Mouse (Mus musculus): ENCODE results near the gene Mfsd4b3. TPM values are rescaled to one million over a fixed set of nuclear protein-coding genes. Genes with fewer than 3 reads are reported as not detected.

Mfsd4b3 gene
- polyA plus RNA-seq (2015; fragmentation: Illumina TruSeq; extraction: RNeasy Lipid Tissue Mini Kit (QIAGEN cat#74804); ENCODE audit: low read depth, low replicate concordance), result not detected

GRCm38 (mm10) chr10:39959761-39960440 lies at the start of gene Mfsd4b3:
Gene Mfsd4b3 (minus strand): TSS chr10:39960153.

DNA sequence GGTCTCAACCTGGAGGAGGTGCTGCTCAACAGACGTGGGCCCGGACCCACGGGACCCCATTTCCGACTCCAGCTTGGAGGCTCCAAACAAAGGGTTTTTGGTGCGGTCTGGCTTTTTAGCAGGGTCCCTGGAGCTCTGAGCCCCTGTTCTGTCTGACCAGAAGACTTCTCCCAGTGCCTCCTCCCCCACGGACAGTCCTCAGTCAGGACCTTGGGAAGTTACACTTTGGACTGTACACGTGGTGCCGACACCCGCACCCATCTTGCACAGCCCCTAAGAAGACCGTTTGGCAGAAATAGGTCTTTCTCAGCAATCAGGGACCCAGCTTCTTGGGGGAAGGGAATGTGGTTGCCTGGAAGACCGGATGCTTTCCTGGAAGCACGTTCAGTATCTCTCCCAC lies 26.5 kb upstream of the Mfsd4b3 start, which contains the start of gene Mfsd4b5:
Mfsd4b5 (minus strand) TSS at position 181 of the 400 bp plus-strand sequence.

DNA sequence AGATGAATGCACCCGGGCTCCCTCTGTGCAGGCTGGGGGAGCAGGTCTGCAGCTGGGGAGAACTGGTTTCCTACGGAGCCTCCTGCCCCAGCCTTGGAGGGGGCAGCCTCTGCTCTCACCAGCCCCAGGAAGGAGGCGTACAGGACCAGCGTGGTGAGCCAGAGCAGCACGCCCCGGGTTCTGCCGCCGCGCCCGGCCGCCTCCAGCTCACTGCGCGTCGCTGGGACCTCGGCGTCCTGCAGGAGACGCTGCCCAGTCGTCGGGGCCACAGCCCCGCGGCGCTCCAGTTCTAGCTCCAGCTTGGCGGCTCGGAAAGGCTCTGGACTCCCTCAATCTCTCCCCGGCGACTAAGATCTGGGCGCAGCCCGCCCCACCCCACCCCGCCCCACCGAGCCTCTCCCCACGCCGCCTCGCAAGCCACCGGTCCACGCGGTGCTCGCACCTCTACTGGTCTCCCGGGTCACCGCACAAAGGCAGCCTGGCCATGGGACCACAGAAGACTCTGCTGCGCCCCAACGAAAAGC lies 33.3 kb downstream of the Mfsd4b3 start, which contains the start of gene Mfsd4b2:
Mfsd4b2 (minus strand) TSS at position 308 of the 524 bp plus-strand sequence.

DNA sequence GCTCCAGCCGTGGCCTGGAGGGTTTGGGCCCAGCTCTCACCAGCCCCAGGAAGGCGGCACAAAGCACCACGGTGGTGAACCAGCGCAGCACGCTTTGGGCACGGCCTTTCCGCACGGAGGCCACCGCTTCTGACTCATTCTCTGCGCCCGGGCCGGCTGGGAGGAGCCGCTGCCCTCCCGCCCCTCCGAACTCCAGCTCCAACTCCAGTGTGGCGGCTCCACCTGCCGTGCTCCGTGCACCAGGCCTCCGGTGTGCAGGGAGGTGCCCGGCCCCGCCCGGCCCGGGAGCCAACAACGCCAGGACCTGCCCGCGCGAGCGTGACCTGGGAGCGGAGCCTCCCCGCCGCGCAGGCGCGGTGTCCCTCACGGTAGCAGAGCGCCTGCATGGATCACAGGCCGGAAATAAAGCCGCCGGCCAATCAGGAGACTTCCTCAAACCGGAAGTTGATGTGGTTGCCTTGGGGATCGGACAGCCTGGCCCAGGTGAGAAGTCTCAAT lies 61.0 kb downstream of the Mfsd4b3 start, which contains the start of gene Mfsd4b4:
Mfsd4b4 (minus strand) TSS at position 365 of the 498 bp plus-strand sequence.

Other genes with a start within 250 kb of the Mfsd4b3 start
- 19.7 TPM for gene Rev3l, start 228.0 kb downstream of the Mfsd4b3 start, polyA plus RNA-seq (2015; fragmentation: Illumina TruSeq; extraction: RNeasy Lipid Tissue Mini Kit (QIAGEN cat#74804); ENCODE audit: low read depth, low replicate concordance)
- gene Mfsd4b4, start 60.9 kb downstream of the Mfsd4b3 start, polyA plus RNA-seq (2015; fragmentation: Illumina TruSeq; extraction: RNeasy Lipid Tissue Mini Kit (QIAGEN cat#74804); ENCODE audit: low read depth, low replicate concordance), result 7.5 TPM
- not detected for gene Mfsd4b2, start 33.2 kb downstream of the Mfsd4b3 start, polyA plus RNA-seq (2015; fragmentation: Illumina TruSeq; extraction: RNeasy Lipid Tissue Mini Kit (QIAGEN cat#74804); ENCODE audit: low read depth, low replicate concordance)
- not detected for gene Mfsd4b5, start 26.5 kb upstream of the Mfsd4b3 start, polyA plus RNA-seq (2015; fragmentation: Illumina TruSeq; extraction: RNeasy Lipid Tissue Mini Kit (QIAGEN cat#74804); ENCODE audit: low read depth, low replicate concordance)
- 0.85 TPM for gene Mfsd4b1, start 65.1 kb upstream of the Mfsd4b3 start, polyA plus RNA-seq (2015; fragmentation: Illumina TruSeq; extraction: RNeasy Lipid Tissue Mini Kit (QIAGEN cat#74804); ENCODE audit: low read depth, low replicate concordance)
- 2.3 TPM for gene Slc16a10, start 182.1 kb upstream of the Mfsd4b3 start, polyA plus RNA-seq (2015; fragmentation: Illumina TruSeq; extraction: RNeasy Lipid Tissue Mini Kit (QIAGEN cat#74804); ENCODE audit: low read depth, low replicate concordance)

Measured in brain, adult 10 weeks (tissue).